Mouse (Mus musculus) fat pad, adult 2 months (tissue): Measurements from ENCODE around the gene Coa4.

Experiments used
- DNase-seq: peaks from one replicate; pipeline ENCODE4 v3.0.0-alpha.2; 2011; ENCODE audit warnings: low read depth, low spot score; ENCODE audit errors: extremely low read depth

Coa4 gene

GRCm38 (mm10) chr7:100536804-100537518, at the start of gene Coa4:
Gene Coa4 (plus strand): TSS chr7:100537071.
- peak; percentile 54 for DNase-seq

DNA sequence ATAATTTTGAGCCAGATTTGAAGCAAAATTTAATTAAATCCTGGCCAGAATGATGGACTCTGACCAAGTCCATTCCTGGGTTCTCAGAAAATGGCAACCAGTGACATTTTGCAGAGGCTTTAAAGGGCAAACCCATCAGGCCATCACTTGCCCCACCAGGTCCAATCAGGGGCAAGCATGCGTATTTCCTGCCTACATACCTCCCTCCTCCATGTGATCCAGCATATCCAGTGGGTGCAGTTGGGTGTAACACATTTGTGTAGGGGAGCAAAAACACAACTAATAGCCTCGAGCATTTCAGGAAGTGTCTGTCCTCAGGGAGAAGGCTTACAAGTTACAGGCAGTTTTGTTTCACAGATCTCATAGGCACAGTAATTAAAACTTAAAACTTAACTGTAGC, 49.6 kb upstream of the Coa4 start:
- no peak for DNase-seq

DNA sequence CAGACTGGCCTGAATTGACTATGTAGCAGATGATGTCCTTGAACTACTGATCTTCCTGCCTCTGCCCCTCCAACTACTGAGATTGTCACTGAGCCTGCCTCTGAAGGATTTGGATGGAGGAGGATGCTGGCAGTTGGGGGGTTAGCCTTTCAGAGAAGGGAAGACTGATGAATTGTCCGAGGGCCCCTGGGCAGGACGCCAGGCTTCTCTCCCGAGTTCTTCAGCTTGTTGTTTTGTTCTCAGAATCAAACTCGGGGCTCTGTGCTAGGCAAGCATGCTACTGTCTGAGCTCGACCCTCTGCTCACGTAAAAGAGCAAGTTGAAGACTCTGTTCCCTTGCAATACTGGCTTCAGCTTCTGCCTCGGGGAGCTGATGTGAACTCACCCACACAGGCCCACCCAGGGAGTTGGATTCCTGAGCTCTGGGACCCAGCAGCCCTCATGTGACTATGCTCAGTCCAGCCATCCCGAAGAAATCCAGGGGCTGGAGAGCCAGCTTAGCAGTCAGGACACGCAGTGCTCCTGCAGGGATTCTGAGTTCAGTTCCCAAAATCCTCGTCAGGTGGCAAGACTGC, 48.3 kb upstream of the Coa4 start:
- DNase-seq = no peak

DNA sequence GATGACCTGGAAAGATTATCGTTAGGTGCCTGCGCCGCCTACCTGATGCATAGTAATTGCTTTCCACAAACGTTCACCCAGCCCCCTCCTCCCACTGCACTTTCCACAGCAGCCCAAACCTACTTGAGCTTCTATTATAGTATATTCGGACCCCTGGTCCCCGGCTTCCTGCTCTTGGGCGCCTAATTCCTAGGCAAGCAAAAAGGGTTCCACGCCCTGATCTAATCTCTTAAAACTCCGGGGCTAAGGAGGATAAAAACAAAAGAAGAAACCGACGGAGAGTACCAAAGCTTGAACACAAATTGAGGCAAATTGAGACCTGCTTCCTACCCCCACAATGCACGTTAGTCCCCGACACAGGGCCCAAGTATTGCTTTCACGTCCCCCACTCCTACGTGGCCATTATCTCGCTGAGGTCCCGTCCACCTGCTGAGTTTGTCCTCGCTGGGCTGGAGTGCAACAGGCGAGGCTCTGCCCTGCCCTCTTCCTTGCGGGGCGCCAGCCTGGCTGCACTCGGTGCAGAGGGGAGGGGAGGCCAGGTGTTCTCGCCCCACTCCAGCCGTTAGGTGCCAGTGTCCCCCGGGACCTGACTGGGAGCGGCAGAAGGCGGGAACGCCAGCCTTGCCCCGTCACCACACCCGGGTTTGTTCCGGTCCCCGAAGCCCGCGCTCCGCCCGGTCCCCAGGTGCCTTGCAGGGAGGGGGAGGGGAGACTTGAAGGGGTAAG, 44.3 kb upstream of the Coa4 start:
- DNase-seq = no peak

GRCm38 (mm10) chr7:100493117-100493483, 43.8 kb upstream of the Coa4 start, which contains the start of gene Ucp2:
Gene Ucp2 (plus strand): TSS chr7:100493337.
- no peak for DNase-seq

- DNase-seq = no peak
These were observed 43.1 kb upstream of the Coa4 start for GRCm38 (mm10) chr7:100493484-100494414.

DNA sequence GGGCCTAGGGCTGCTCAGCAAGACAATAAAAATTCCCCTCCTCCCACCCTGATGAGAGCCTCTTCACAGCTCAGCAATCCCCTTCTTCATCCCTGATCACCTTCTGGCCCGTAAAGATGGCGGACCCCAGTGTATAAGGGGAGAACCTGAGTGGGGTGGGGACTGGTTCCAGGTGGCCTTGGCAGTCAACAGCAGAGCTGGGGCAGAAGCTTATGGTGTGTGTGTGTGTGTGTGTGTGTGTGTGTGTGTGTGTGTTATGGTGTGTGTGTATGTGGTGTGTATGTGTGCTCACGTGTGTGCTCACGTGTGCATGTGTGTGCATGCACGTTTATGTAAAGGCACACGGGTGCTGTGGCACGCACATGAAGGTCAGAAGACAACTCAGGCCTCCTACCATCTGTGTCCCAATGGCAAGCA, 42.4 kb upstream of the Coa4 start:
- DNase-seq = no peak

GRCm38 (mm10) chr7:100495042-100495441, 41.8 kb upstream of the Coa4 start:
- no peak for DNase-seq

DNA sequence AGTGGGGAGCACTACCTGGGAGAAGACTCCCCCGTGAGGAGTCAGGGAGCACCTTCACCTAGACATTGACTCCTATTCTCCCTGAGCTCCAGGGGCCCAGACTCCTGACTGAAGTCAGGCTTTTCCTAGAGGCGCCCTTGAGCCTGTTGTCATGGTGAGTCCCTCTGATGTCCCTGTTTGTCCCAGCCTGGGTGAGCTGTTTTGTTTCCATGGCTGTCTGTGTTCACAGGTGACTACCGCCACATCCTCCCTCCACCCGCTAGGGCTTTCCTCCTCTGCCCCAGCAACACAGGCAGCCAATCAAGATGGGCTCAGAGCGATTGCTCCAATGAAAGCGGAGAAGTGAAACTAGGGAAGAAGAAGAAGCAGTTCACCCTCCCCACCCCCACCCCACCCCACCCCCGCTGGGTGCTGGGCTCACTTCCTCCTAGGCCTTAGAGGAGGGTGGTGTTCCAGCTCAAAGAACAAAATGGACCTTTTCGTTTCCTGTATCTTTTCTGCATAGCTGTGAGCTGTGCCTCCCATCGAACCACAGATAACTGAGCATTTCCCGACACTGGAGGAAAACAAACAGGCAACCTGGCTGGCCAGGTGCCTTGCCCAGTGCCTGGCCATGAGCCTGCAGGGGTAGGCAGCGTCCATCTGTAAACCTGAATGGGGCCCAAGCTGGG, 41.2 kb upstream of the Coa4 start:
- no peak for DNase-seq

GRCm38 (mm10) chr7:100496371-100496770, 40.5 kb upstream of the Coa4 start:
- no peak for DNase-seq

DNA sequence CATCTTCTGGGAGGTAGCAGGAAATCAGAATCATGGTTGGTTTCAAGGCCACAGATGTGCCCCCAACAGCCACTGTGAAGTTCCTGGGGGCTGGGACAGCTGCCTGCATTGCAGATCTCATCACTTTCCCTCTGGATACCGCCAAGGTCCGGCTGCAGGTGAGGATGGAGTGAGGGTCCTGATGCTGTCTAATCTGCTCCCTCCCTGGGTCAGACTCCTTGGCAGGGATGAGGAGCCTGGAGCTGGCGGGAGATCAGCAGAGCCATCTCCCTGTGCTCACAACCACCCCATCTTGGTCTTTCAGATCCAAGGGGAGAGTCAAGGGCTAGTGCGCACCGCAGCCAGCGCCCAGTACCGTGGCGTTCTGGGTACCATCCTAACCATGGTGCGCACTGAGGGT, 40.1 kb upstream of the Coa4 start:
- DNase-seq = no peak

DNA sequence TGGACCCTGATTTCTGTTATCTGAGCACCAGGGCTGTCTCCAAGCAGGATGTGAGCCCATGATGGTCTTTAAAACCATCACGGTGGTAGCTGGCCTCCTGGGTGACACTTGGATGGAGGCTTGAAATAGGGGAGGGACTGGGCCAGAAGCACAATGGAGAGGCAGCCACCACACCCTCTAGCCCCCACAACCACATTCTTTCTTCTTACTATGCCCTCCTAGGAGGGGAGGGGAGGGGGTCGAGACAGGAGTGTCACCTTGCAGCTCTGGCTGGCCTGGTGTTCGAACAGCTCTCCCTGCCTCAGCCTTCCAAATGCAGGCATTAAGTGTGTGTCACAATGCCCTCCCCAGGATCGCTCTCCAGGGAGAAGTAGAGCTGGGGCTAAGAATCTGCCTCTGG, 39.5 kb upstream of the Coa4 start:
- DNase-seq = no peak

- no peak for DNase-seq
These were observed 38.9 kb upstream of the Coa4 start for GRCm38 (mm10) chr7:100497982-100498381.

- no peak for DNase-seq
These were observed 37.4 kb upstream of the Coa4 start for GRCm38 (mm10) chr7:100499465-100499864.

DNA sequence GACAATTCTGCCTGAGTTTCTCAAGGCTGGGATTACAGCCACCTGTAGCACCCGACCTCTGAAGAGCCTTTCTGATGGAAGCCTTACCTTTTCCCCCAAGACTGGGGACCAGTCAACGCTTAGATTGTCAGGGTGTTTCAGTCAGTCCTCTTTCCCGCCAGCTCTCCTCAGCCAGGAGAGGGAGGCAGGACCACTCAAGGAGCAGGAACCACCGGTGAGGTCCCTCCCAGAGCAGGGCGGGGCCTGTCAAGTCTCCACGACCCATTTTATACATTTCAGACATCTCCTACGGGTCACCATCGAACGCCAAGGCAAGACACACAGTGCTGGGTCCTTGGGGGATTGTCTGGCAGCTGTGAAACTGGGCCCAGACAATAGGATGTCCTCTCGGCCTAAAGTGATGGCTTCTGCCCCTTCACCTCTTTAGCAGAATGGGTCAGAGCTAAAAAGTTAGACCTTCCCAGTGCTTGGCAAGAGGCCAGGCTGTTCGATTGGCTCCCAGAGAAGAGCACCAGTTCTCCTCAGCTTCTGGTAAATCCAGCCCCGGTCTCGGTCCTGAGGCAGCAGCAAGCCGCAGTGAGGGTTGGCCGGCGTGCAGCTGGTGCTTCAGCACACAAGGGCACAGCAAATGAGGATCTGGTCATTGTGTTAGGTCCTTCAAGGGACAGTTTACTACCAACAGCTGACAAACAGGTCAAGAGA, 36.4 kb upstream of the Coa4 start:
- DNase-seq = no peak

DNA sequence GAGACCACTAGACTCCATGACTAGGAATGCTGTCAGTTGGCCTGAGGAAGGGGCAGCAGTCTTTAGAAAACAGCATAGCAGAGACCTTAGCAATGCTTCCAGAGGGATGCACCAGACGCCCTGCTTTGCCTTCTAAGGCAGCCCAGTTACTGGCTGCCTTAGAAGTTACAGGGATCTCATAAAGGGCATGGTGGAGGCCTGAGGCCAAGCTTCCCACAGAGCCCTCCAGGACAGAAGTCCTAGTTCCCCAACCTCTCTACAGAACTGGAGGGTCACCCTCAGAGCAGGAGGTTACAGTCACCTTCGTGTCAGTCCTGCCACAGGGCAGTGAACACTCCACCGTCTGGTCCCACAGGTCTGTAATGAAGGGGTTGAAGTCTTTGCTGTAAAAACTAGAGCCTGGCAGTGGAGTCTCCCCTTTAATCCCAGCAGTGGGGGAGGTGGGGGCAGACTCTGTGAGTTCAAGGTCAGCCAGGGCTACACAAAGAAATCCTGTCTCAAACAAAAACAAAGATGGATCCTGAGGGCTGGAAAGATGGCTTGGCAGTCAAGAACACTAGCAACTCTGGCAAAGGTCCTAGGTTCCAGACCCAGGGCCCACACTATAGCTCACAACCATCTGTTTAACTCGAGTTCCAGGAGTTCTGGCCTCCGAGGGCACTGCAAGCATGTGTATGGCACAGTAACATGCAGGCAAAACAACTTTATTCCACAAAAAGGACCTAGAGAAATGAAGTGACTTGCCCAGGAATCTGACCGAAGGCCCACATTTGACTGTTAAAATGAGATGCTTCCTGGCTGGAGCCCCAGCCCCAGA, 35.6 kb upstream of the Coa4 start:
- no peak for DNase-seq

DNA sequence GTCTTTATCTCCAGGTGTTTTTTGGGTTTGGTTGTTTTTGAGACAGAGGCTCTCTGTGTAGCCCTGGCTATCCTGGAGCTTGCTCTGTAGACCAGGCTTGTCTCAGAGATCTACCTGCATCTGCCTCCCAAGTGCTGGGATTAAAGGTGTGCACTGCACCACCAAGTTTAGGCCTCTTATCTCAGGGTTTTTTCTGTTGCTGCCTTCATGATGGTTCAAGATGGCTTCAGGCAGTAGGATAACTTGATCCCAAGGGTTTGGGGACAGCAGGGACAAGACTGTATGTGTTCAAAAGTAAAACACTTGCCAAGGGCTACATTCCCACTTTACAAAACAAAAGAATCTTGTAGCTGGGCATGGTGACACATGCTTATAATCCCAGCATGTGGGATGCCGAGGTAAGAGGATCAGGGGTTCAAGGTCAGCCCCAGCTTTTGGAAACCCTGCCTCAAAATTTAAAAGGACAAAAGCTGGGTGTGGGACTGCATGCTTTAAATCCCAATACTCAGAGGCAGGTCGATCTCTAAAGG, 35.0 kb upstream of the Coa4 start:
- no peak for DNase-seq

- DNase-seq = no peak
These were observed 34.4 kb upstream of the Coa4 start for GRCm38 (mm10) chr7:100502374-100502922.

- no peak for DNase-seq
These were observed 33.8 kb upstream of the Coa4 start for GRCm38 (mm10) chr7:100503076-100503475.
